Mouse (Mus musculus): Measurements from ENCODE around the gene Bcas3. TPM values are rescaled to one million over a fixed set of nuclear protein-coding genes. Genes with fewer than 3 reads are reported as not detected.

Bcas3 gene
- polyA plus RNA-seq, 1 experiment, result 17.0 TPM

DNA sequence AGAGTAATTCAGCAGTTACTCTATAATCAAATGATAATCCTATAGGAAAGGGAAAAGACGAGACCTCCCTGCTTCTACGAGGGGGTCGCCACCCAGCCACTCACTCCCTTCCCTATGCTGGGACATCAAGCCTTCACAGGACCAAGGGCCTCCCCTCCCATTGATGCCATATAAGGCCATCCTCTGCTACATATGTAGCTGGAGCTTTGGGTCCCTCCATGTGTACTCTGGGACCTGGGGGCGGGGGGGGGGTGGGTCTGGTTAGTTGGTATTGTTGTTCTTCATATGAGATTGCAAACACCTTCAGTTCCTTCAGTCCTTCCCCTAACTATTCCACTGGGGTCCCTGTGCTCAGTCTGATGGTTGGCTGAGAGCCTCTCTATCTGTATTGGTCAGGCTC is 369.0 kb downstream of the Bcas3 start:
- no peaks in the 10 kb centered on the region for H3K4me1 ChIP-seq (ENCODE audit: control insufficient read depth, insufficient read depth, low read length)
- no peak overlapping the region for H3K4me3 ChIP-seq (ENCODE audit: insufficient read depth, low read length)
- H3K27ac ChIP-seq (ENCODE audit: insufficient read depth, low read length), result no peak overlapping the region
- TF ChIP-seq CTCF (IDR thresholded peaks at IDR 0.05; ENCODE audit: borderline replicate concordance, insufficient read depth, low read length) (no peak), POLR2A (IDR thresholded peaks at IDR 0.05; ENCODE audit: low read depth, low read length) (no peak)

DNA sequence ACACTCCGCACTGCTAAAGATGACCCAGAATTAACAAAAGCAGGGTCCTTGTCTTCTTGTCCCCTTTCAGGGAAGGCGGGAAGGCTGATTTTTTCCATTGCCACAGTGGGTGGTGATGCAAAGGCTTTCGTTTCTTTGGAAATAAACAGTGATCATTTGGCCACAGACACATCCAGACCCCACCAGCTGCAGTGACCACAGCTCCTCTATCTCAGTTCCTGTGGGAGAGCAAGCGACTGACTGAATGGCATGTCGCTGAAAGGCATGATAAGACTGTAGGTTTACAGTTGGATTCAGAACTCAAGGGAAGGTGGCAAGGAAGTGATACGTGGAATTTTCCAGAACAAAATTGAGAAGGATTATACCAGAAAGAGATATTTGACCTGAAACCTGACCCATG is 371.2 kb downstream of the Bcas3 start:
- H3K4me1 ChIP-seq (ENCODE audit: control insufficient read depth, insufficient read depth, low read length), result no peaks in the 10 kb centered on the region
- TF ChIP-seq POLR2A (IDR thresholded peaks at IDR 0.05; ENCODE audit: low read depth, low read length) (no peak), CTCF (IDR thresholded peaks at IDR 0.05; ENCODE audit: borderline replicate concordance, insufficient read depth, low read length) (no peak)
- H3K4me3 ChIP-seq (ENCODE audit: insufficient read depth, low read length), result no peak overlapping the region
- H3K27ac ChIP-seq (ENCODE audit: insufficient read depth, low read length), result no peak overlapping the region

- no peaks in the 10 kb centered on the region for H3K4me1 ChIP-seq (ENCODE audit: control insufficient read depth, insufficient read depth, low read length)
- H3K4me3 ChIP-seq (ENCODE audit: insufficient read depth, low read length), result no peak overlapping the region
- TF ChIP-seq POLR2A (IDR thresholded peaks at IDR 0.05; ENCODE audit: low read depth, low read length), result no peak
- TF ChIP-seq CTCF (IDR thresholded peaks at IDR 0.05; ENCODE audit: borderline replicate concordance, insufficient read depth, low read length), result no peak
- no peak overlapping the region for H3K27ac ChIP-seq (ENCODE audit: insufficient read depth, low read length)
These were observed 376.8 kb downstream of the Bcas3 start for GRCm38 (mm10) chr11:85729725-85730124.

DNA sequence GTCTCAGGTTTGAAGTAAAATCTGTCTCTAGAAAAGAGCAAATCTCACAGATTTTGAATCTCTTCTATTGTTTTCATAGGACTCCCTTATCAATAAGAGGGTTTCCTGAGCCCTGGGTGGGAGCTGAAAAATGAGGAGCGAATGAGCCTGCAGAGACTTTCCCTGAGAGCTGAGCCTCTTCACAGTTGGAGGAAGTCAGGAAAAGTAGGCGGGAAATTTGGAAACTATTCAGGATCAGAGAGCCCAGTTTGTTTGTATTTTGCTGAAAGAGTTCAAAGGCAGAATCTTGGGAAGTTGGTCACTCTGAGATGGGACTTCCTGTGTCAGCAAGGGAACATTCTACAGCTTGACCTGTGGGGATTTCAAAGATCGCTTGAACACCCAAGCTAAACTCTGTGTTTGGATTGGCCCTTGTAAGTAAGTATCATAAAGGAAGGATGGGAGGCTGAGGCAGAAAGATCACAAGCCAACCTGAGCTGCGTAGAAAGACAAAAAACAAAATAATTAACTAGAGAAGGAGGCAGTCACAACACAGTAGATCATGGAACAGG is 379.6 kb downstream of the Bcas3 start:
- no peak for TF ChIP-seq CTCF (IDR thresholded peaks at IDR 0.05; ENCODE audit: borderline replicate concordance, insufficient read depth, low read length)
- TF ChIP-seq POLR2A (IDR thresholded peaks at IDR 0.05; ENCODE audit: low read depth, low read length), result no peak
- Histone ChIP-seq H3K27ac (ENCODE audit: insufficient read depth, low read length) (no peak overlapping the region), H3K4me3 (ENCODE audit: insufficient read depth, low read length) (no peak overlapping the region), H3K4me1 (ENCODE audit: control insufficient read depth, insufficient read depth, low read length) (no peaks in the 10 kb centered on the region)

GRCm38 (mm10) chr11:85733577-85733976 is 380.6 kb downstream of the Bcas3 start:
- no peak overlapping the region for H3K4me3 ChIP-seq (ENCODE audit: insufficient read depth, low read length)
- H3K27ac ChIP-seq (ENCODE audit: insufficient read depth, low read length), result no peak overlapping the region
- TF ChIP-seq CTCF (IDR thresholded peaks at IDR 0.05; ENCODE audit: borderline replicate concordance, insufficient read depth, low read length) (no peak), POLR2A (IDR thresholded peaks at IDR 0.05; ENCODE audit: low read depth, low read length) (no peak)
- no peaks in the 10 kb centered on the region for H3K4me1 ChIP-seq (ENCODE audit: control insufficient read depth, insufficient read depth, low read length)

DNA sequence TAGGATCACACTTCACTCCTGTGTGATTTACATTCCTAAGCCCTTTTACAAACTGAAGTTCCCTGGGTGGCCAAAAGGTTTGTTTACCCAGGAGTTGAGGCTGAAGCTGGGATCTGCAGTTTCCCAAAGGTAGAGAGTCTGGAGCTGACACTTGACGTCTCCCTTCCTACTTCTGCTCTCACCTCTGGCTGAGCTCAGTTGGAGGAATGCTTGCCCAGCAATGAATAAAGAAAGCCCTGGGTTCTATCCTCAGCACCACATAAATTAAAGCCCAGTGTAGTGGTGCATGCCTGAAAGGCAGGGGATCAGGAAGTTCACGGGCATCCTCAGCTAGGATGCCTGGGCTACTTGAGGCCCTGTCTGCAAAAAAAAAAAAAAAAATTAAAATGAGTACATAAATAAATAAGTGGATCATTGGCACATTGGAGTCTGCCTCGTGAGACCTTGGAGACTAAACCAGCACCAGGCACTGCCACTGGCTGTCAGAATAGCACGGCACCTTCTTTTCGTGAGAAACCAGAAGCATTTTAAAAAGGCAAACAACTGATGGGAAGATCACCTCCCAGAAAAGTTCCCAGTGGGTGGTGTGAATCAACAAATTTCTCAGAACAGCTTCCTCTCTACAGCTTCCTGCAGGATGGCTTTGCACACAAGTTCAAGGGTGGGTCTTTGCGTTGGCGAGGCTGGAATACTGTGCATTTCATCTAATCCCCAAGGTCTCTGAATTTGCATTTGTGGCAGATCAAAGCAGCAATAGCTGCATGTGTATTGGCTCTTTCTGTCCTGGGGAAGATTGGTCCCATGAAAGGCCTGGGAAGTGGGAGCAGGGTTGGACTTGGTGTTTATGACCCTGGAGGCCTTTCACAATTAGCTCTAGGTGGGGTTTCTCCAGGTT is 381.6 kb downstream of the Bcas3 start:
- H3K4me3 ChIP-seq (ENCODE audit: insufficient read depth, low read length), result no peak overlapping the region
- no peak overlapping the region for H3K27ac ChIP-seq (ENCODE audit: insufficient read depth, low read length)
- no peaks in the 10 kb centered on the region for H3K4me1 ChIP-seq (ENCODE audit: control insufficient read depth, insufficient read depth, low read length)
- TF ChIP-seq POLR2A (IDR thresholded peaks at IDR 0.05; ENCODE audit: low read depth, low read length) (no peak), CTCF (IDR thresholded peaks at IDR 0.05; ENCODE audit: borderline replicate concordance, insufficient read depth, low read length) (no peak)

DNA sequence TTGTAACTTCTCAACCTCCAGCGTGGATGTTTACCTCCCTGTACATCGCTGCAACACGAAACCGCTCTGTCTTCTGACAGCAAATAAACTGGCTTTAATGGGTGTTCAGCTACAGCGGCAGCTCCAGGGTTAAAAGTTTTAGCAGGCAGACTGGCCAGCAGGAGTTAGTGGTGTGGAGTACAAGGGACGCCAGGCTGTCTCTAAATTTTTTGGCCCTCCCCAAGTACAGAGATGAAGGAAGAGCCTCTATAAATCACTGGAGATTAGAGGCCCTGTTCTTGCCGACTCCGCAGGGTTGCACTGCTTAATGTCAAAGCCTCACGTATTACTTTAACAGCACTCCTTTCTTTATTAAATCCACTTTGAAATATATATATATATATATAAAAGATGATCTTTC is 384.3 kb downstream of the Bcas3 start:
- no peaks in the 10 kb centered on the region for H3K4me1 ChIP-seq (ENCODE audit: control insufficient read depth, insufficient read depth, low read length)
- TF ChIP-seq CTCF (IDR thresholded peaks at IDR 0.05; ENCODE audit: borderline replicate concordance, insufficient read depth, low read length) (no peak), POLR2A (IDR thresholded peaks at IDR 0.05; ENCODE audit: low read depth, low read length) (no peak)
- no peak overlapping the region for H3K27ac ChIP-seq (ENCODE audit: insufficient read depth, low read length)
- no peak overlapping the region for H3K4me3 ChIP-seq (ENCODE audit: insufficient read depth, low read length)

- Histone ChIP-seq H3K4me1 (ENCODE audit: control insufficient read depth, insufficient read depth, low read length) (no peaks in the 10 kb centered on the region), H3K4me3 (ENCODE audit: insufficient read depth, low read length) (no peak overlapping the region), H3K27ac (ENCODE audit: insufficient read depth, low read length) (no peak overlapping the region)
- TF ChIP-seq POLR2A (IDR thresholded peaks at IDR 0.05; ENCODE audit: low read depth, low read length) (no peak), CTCF (IDR thresholded peaks at IDR 0.05; ENCODE audit: borderline replicate concordance, insufficient read depth, low read length) (no peak)
These were observed 384.9 kb downstream of the Bcas3 start for GRCm38 (mm10) chr11:85737893-85738292.

DNA sequence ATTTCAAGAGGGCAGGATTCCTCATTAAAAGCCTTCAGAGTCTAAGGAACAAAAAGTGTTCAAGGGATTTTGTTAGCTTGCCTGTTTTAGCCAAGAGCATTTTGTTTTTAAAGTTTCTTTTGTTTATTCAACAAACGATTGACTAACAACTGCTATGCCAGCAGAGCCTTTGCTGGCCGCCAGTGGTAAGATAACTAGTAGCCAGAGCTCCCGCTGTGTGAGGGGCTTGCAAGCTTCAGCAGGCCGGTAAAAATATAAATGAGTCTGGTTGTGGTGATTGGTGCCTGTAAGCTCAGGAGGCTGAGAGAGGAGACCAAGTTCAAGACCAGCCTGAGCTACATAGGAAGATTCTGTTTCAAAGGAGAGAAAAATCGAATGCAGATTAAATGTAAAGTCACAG is 385.6 kb downstream of the Bcas3 start:
- no peak for TF ChIP-seq POLR2A (IDR thresholded peaks at IDR 0.05; ENCODE audit: low read depth, low read length)
- TF ChIP-seq CTCF (IDR thresholded peaks at IDR 0.05; ENCODE audit: borderline replicate concordance, insufficient read depth, low read length), result no peak
- H3K27ac ChIP-seq (ENCODE audit: insufficient read depth, low read length), result no peak overlapping the region
- H3K4me3 ChIP-seq (ENCODE audit: insufficient read depth, low read length), result no peak overlapping the region
- no peaks in the 10 kb centered on the region for H3K4me1 ChIP-seq (ENCODE audit: control insufficient read depth, insufficient read depth, low read length)

GRCm38 (mm10) chr11:85739266-85739977 is 386.5 kb downstream of the Bcas3 start:
- Histone ChIP-seq H3K4me3 (ENCODE audit: insufficient read depth, low read length) (no peak overlapping the region), H3K27ac (ENCODE audit: insufficient read depth, low read length) (no peak overlapping the region), H3K4me1 (ENCODE audit: control insufficient read depth, insufficient read depth, low read length) (no peaks in the 10 kb centered on the region)
- TF ChIP-seq CTCF (IDR thresholded peaks at IDR 0.05; ENCODE audit: borderline replicate concordance, insufficient read depth, low read length) (no peak), POLR2A (IDR thresholded peaks at IDR 0.05; ENCODE audit: low read depth, low read length) (no peak)
